Mouse (Mus musculus) induced T-regulatory cell, adult 2 months (primary cell): ENCODE data around the gene Homer3.
A peak's percentile ranks its signal among the peaks of the same experiment; 100 is the strongest.

ENCODE experiments used
- DNase-seq: peaks from one replicate; pipeline ENCODE4 v3.0.0-alpha.2; 2012; ENCODE audit warnings: low read depth

Gene Homer3

GRCm38 (mm10) chr8:70332878-70333202 lies 50.2 kb downstream of the Homer3 start:
- DNase-seq: no peak

DNA sequence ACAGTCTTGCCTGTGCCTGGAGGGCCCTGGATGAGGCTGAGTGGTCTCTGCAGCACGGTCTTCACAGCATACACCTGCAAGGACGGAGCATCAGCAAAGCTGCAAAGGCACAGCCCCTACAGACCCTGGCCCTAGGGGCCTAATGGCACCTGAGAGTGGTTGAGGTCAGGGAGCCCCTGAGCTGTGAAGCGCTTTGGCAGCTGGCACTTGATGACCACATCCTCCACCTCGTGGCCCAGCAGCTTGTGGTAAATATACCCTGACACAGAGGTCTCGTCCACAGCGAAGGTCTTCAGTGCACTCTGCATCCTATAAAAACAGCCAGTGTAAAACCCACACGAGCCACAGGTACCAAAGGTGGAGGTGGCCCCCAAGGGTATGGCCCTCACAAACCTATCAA lies 56.3 kb downstream of the Homer3 start:
- no peak for DNase-seq

GRCm38 (mm10) chr8:70340659-70341058 lies 58.0 kb downstream of the Homer3 start:
- DNase-seq: no peak

GRCm38 (mm10) chr8:70342007-70342406 lies 59.4 kb downstream of the Homer3 start:
- DNase-seq: no peak

GRCm38 (mm10) chr8:70343076-70343475 lies 60.4 kb downstream of the Homer3 start:
- DNase-seq: no peak

GRCm38 (mm10) chr8:70343696-70344095 lies 61.1 kb downstream of the Homer3 start:
- peak; percentile 60 for DNase-seq
